Mouse (Mus musculus) hindbrain, embryonic 15.5 days (tissue): ENCODE measurements around the gene Gdf15. TPM values are rescaled to one million over a fixed set of nuclear protein-coding genes. Genes with fewer than 3 reads are reported as not detected.
A peak's percentile ranks its signal among the peaks of the same experiment; 100 is the strongest.

ENCODE experiments used
- ATAC-seq: fragments of 200-750 bp; cut with Nextera tagmentation; 2 replicates; pipeline ENCODE4 v1.8.0; 2017; ENCODE audit warnings: low read depth, moderate number of reproducible peaks, moderate TSS enrichment; ENCODE audit not compliant: low FRiP score
- H3K27ac ChIP-seq: fragments of 300-500 bp; sonication (generic); replicated peaks from 2 replicates; pipeline ENCODE4 v1.5.1; 2015; ENCODE audit warnings: mild to moderate bottlenecking, inconsistent platforms
- H3K27me3 ChIP-seq: fragments of 300-500 bp; sonication (generic); 2 replicates; pipeline ENCODE4 v1.6.1; 2015; ENCODE audit warnings: control low read depth, inconsistent platforms
- H3K36me3 ChIP-seq: fragments of 300-500 bp; sonication (generic); 2 replicates; pipeline ENCODE4 v1.6.1; 2015; ENCODE audit warnings: control low read depth, inconsistent platforms
- H3K4me1 ChIP-seq: fragments of 300-500 bp; sonication (generic); replicated peaks from 2 replicates; pipeline ENCODE4 v1.6.1; 2015; ENCODE audit warnings: control low read depth, inconsistent platforms
- H3K4me2 ChIP-seq: fragments of 300-500 bp; sonication (generic); 2 replicates; pipeline ENCODE4 v1.6.1; 2015; ENCODE audit warnings: moderate library complexity, mild to moderate bottlenecking, inconsistent platforms
- H3K4me3 ChIP-seq: fragments of 300-500 bp; sonication (generic); 2 replicates; pipeline ENCODE4 v1.5.1; 2015; ENCODE audit warnings: mild to moderate bottlenecking, inconsistent platforms
- H3K9ac ChIP-seq: fragments of 300-500 bp; sonication (generic); 2 replicates; pipeline ENCODE4 v1.6.1; 2015; ENCODE audit warnings: inconsistent platforms
- H3K9me3 ChIP-seq: fragments of 300-500 bp; sonication (generic); 2 replicates; pipeline ENCODE4 v1.6.1; 2016; ENCODE audit warnings: control low read depth, inconsistent platforms
- WGBS: fragments of 180-500 bp; shearing (Covaris S2); methylation state at CpG from one replicate; pipeline ENCODE4 v1.1.7; 2015; 5-methylcytosine and 5-hydroxymethylcytosine counted together
- polyA plus RNA-seq: library from polyadenylated mRNA; unstranded; fragments of >200 nt; fragmentation: Nextera tagmentation; extraction: Ambion mirVana; gene quantifications from 2 replicates; pipeline ENCODE4 v1.2.1, GENCODE M21; 2015

The Gdf15 gene
- polyA plus RNA-seq, 1 experiment from 2014 or later, result 0.25 TPM

DNA sequence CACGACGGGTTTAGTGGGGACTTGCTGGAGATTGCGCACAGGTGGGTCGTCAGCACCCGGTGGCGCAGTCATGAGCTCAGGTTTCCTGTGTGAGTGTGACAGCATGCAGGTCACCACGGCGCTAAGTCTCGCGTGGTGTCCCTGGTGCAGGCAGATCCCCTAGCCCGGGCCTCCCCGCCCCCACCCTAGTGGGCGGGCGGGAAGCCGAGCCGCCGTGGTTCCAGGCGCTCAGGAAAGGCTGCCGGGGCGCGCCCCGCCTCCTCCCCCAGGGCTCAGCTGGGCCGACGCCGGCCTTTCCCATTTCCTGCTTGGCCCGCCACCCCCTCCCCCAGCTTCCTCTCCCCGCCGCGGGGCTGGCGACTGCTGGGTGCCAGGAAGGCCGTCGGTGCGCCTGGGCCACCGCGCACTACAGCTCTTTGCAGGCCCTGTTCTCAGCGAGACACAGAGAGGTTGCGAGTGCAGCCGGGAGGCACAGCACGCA lies 22.8 kb downstream of the Gdf15 start:
- WGBS, result under 1% methylated on average over 33 of the region's 39 CpGs
- peak; percentile 47 for ATAC-seq
- peaks cover 64% of the 10 kb centered on the region for H3K4me1 ChIP-seq
- H3K36me3 ChIP-seq, result no peaks in the 10 kb centered on the region
- H3K9ac ChIP-seq, result peak overlapping the region; percentile 36
- peak overlapping the region; percentile 83 for H3K27ac ChIP-seq
- H3K9me3 ChIP-seq, result no peaks in the 10 kb centered on the region
- peak overlapping the region; percentile 37 for H3K4me3 ChIP-seq
- no peaks in the 10 kb centered on the region for H3K27me3 ChIP-seq
- H3K4me2 ChIP-seq, result peak overlapping the region; percentile 83

DNA sequence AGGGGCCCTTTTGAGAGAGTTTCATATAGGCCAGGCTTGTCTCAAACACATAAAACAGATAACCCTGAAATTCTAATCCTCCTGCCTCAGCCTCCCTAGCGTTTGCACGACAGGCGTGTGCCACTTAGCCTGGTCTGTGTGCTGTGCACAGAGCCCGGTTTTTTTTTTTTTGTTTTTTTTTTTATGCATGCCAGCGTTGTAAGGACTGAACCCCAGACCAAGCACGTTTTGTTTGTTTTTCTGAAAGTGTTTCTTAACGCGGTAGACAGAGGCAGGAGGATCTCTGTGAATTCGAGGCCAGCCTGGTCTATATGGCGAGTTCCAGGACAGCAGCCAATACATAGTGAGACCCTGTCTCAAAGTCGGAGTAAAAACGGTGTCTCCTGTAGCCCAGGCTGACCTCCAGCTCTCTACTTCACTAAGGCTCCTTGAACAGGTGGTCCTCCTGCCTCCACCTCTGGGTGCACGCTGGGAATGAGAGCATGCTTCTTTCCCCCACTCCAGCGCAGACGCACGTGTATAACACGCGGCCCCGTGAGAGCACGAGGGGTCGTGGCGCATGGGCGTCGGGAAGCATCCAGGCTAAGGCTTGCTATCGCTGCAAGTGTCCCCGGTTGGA lies 23.4 kb downstream of the Gdf15 start, which contains the start of gene Ssbp4:
Gene Ssbp4, minus strand, starts transcription at position 124 of the 619 bp plus-strand sequence.
- no peaks in the 10 kb centered on the region for H3K9me3 ChIP-seq
- H3K27me3 ChIP-seq, result no peaks in the 10 kb centered on the region
- WGBS, result 6% methylated on average over 26 of the region's 26 CpGs
- peak within 1 kb of the TSS; percentile 83 for H3K9ac ChIP-seq
- H3K4me1 ChIP-seq, result peaks cover 66% of the 10 kb centered on the region
- H3K27ac ChIP-seq, result peak within 1 kb of the TSS; percentile 83
- H3K36me3 ChIP-seq, result no peaks in the 10 kb centered on the region
- peak; percentile 9 for ATAC-seq
- peak within 1 kb of the TSS; percentile 84 for H3K4me3 ChIP-seq
- H3K4me2 ChIP-seq, result peak within 1 kb of the TSS; percentile 83

DNA sequence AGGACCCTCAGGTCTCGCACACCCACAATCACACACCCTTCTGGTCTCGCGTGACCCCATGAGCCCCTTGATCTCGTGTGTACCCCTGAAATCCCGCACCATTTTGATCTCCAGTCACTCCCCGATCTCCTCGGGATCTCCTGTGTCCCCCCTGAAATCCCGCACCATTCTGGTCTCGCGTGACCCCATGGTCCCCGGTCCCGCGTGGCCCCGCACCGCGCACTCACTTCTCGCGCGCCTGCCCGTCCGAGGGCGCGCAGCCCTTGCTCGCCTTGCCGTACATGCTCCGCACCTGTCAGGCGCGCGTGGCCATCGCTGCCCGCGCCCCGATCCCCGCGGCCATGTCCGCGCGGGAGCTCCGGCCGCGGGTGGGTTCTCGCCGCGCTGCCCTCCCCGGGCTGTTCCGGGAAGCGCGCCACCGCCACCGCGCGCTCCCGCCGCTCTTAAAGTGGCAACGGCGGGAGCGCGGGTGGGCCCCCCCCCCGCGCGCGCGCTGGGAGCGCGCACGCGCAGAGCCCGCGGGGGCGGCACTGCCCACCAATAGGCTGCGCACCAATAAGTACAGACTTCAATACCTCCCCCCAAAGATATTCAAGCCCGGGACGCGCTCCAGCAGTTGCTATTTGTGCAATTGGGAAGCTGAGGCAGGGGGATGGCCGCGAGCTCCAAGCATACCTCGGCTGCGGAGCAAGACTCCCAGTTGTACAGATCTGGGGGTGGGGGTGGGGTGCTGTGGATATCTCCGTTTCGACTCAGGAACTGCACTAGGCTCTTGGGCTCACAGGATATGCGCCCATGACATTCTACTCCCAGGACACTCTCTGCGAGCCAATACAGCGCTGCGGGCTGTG lies 24.1 kb downstream of the Gdf15 start:
- 1% methylated on average over 84 of the region's 84 CpGs for WGBS
- Histone ChIP-seq H3K4me1 (peaks cover 66% of the 10 kb centered on the region), H3K27ac (peak overlapping the region; percentile 83), H3K27me3 (no peaks in the 10 kb centered on the region), H3K4me2 (peak overlapping the region; percentile 83), H3K36me3 (no peaks in the 10 kb centered on the region), H3K9ac (peak overlapping the region; percentile 83), H3K9me3 (no peaks in the 10 kb centered on the region), H3K4me3 (peak overlapping the region; percentile 84)
- peak; percentile 15; the same call in 1 of the 2 replicates for ATAC-seq

DNA sequence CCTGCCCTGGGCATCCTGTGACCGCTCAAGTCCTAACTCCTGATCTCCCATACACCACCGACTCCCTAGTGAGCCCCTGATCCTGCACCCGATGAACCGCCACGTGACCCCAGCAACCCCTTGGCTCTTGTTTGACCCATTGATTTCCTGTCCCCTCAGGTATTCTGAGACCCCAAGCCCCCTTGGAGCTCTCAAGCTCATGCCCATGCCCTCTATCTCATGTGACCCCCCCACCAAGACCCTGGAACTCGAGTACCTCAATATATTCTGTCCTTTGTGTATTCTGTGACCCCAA lies 24.7 kb downstream of the Gdf15 start:
- Histone ChIP-seq H3K4me1 (peaks cover 67% of the 10 kb centered on the region), H3K27ac (0 out of 2 replicates have a peak overlapping the region, but pooled peaks have one; percentile 83), H3K4me3 (peak overlapping the region; percentile 84), H3K36me3 (0 out of 2 replicates have a peak, but pooled peaks cover 3% of the 10 kb centered on the region), H3K9ac (peak overlapping the region; percentile 83), H3K27me3 (no peaks in the 10 kb centered on the region), H3K9me3 (no peaks in the 10 kb centered on the region), H3K4me2 (peak overlapping the region; percentile 83)
- WGBS, result 34% methylated on average over 6 of the region's 6 CpGs
- ATAC-seq, result no peak

DNA sequence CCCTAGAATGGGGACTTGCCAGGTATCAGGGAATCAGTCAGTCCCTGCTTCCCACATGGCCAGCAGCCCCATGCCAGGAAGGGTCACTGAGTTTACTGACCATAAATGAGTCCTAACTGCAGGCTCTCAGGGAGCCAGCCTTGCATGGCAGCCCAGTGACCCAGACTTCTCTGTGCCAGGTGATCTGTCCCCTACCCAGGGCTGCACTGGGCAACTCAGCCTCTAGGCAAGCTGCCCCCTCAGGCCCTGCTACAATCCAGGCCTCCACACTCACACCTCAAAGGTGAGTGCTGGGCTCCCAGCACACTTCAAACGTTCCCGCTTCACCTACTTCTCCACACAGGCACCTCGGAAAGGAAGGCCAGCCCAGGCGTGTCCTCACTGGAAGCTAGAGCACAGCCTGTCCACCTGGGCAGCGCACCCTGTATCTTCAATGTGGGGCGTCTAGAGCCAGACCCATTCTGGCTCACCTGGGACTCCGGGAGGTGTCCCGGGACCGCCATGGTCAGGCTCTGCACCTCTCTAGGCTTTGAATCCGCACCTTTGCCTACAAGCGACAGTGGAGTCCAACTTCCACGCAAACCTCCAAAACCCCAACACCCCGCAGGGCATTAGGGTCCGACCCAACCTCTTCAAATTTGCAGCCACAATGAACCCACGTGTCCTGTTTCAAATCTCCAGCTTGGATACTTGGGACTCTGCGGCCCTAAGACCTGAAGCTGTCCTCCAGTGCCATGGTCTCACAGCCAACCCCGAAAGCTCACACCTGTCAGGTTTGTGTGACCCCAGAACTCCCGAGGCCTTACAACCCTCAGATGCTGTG lies 25.3 kb downstream of the Gdf15 start:
- H3K4me1 ChIP-seq, result peaks cover 73% of the 10 kb centered on the region
- 63% methylated on average over 18 of the region's 18 CpGs for WGBS

DNA sequence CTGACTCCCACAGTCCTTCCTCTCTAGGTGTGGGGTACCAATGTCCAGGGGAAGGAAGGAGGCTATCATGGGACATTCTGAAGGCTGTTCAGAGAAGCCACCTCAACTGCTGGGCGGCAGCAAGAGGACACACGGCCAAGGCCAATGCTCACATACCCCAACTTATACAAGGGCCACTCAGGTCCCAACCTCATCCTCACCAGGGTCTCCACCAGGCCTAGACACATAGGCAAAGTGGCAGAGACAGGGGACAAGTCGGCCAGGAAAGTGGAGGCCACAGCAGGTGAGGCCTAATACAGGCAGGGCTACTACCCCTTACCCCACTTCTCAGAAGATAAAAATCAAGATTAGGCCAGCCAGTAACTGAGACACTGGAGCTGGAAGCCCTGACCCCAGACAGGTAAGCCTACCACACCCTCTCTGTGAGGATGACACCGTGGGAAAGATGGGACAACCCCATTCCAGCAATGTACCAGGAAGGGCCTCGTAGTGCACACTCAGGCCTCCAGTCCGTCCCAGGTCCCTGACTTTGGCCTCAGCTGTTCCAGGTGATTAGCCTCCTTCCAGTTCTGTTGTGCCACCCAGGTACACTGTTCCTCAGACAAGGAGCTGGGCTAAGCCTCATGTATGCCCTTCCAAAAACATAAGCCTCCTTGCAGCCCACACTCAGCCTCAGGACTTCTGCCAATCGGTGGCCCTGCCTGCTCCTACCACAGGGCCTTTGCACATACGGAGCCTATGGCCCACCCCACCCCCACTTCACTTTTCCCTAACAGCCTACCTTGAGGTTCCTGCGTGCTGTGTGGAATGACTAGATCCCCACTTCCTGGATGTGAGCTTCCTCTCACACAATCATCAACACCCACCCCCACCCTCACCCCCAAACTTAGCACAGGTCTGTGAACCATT lies 26.1 kb downstream of the Gdf15 start:
- H3K9ac ChIP-seq, result 0 out of 2 replicates have a peak overlapping the region, but pooled peaks have one; percentile 21
- no peaks in the 10 kb centered on the region for H3K9me3 ChIP-seq
- no peak for ATAC-seq
- 0 out of 2 replicates have a peak, but pooled peaks cover 3% of the 10 kb centered on the region for H3K36me3 ChIP-seq
- H3K4me2 ChIP-seq, result peak overlapping the region; percentile 83; the same call in 1 of the 2 replicates
- no peaks in the 10 kb centered on the region for H3K27me3 ChIP-seq
- 88% methylated on average over 9 of the region's 9 CpGs for WGBS
- H3K4me1 ChIP-seq, result peaks cover 75% of the 10 kb centered on the region
- H3K27ac ChIP-seq, result no peak overlapping the region
- 0 out of 2 replicates have a peak overlapping the region, but pooled peaks have one; percentile 84 for H3K4me3 ChIP-seq

More for the DNA sequence above, 25.3 kb downstream of the Gdf15 start:
- Histone ChIP-seq H3K27ac (no peak overlapping the region), H3K27me3 (no peaks in the 10 kb centered on the region), H3K36me3 (0 out of 2 replicates have a peak, but pooled peaks cover 3% of the 10 kb centered on the region), H3K4me2 (peak overlapping the region; percentile 83), H3K9me3 (no peaks in the 10 kb centered on the region), H3K4me3 (peak overlapping the region; percentile 84), H3K9ac (peak overlapping the region; percentile 83)
- ATAC-seq, result no peak

DNA sequence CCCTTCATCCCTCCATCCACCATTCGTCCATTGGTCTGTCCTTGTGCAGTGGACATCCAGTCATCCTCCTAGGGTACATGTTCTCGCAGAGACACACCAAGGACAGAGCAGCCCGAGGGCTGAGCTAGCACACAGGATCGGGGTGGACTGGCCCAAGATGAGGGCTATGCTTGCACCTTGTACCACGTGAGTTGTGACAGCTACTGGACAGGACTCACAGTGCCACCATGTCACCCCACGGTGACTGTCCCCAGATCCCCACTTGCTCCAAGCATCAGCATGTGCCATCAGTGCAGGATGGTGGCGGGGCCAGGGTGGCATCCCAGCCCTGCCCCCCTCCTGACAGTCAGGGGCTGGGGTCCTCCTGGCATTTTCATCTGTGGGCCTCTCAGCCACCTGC lies 27.7 kb downstream of the Gdf15 start:
- H3K27ac ChIP-seq, result no peak overlapping the region
- no peak overlapping the region for H3K4me2 ChIP-seq
- H3K4me1 ChIP-seq, result peaks cover 77% of the 10 kb centered on the region
- no peaks in the 10 kb centered on the region for H3K9me3 ChIP-seq
- no peak overlapping the region for H3K4me3 ChIP-seq
- H3K9ac ChIP-seq, result no peak overlapping the region
- ATAC-seq, result no peak
- 0 out of 2 replicates have a peak, but pooled peaks cover 3% of the 10 kb centered on the region for H3K36me3 ChIP-seq
- H3K27me3 ChIP-seq, result no peaks in the 10 kb centered on the region
- WGBS, result 80% methylated on average over 7 of the region's 7 CpGs

DNA sequence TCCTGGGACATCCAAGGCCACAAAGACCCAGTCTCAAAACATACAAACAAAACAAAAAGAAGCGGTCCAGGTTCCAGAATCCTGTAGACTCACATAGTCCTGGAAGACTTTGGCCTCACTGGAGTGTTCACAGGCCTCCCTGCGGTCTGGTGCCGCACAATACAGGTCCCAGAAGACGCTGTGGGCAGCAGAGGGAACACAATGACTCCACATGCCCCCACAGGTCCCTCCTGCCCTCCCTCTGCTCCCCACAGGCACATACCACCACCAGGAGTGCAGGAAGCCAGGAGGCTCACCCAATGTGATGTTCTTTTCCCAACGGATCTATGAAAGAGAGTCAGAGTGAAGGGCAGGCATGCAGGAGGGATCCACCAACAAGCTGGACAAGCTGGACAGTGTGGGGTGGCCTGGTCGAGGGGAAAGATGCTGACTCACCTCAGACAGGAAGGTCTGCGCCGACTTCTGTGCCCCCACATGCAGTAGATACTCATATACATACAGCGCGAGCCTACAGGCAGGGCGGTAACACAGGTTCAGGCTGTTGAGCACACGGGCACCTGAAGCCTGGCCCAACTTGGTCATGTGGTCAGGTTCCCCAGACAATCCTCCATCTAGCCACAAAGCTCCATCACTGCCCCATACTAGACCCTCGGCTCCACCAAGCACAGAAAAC lies 30.0 kb downstream of the Gdf15 start:
- no peak overlapping the region for H3K4me3 ChIP-seq
- 0 out of 2 replicates have a peak, but pooled peaks cover 6% of the 10 kb centered on the region for H3K36me3 ChIP-seq
- no peak for ATAC-seq
- no peak overlapping the region for H3K4me2 ChIP-seq
- H3K9me3 ChIP-seq, result no peaks in the 10 kb centered on the region
- H3K4me1 ChIP-seq, result peaks cover 80% of the 10 kb centered on the region
- H3K27ac ChIP-seq, result no peak overlapping the region
- 95% methylated on average over 13 of the region's 13 CpGs for WGBS
- no peak overlapping the region for H3K9ac ChIP-seq
- H3K27me3 ChIP-seq, result no peaks in the 10 kb centered on the region

DNA sequence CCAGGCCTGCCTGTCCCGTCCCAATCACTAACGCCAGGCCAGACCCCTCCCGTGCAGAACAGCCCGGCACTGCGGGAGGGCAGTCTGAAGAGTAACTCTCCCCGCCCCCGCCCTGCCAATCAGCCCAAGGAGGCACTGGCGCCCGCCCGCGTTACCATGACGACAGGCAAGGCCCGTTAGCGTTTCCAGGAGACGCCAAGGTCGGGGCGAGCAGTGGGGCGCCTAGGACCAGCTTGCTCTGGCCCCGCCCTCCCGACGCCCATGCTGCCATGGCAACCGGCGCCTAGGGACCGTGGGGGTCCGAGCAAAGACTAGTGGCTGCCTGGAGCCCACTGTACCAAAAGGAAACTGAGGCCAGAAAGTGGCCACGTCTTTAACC lies 31.0 kb downstream of the Gdf15 start:
- peak; percentile 25; the same call in 1 of the 2 replicates for ATAC-seq
- WGBS, result 0% methylated on average over 24 of the region's 26 CpGs

More for the DNA sequence above, 31.0 kb downstream of the Gdf15 start:
- H3K9ac ChIP-seq, result peak overlapping the region; percentile 17; the same call in 1 of the 2 replicates
- peak overlapping the region; percentile 2; the same call in 1 of the 2 replicates for H3K4me3 ChIP-seq
- H3K36me3 ChIP-seq, result 0 out of 2 replicates have a peak, but pooled peaks cover 9% of the 10 kb centered on the region
- H3K9me3 ChIP-seq, result no peaks in the 10 kb centered on the region
- H3K27ac ChIP-seq, result peak overlapping the region; percentile 78
- peaks cover 77% of the 10 kb centered on the region for H3K4me1 ChIP-seq
- H3K4me2 ChIP-seq, result peak overlapping the region; percentile 52
- no peaks in the 10 kb centered on the region for H3K27me3 ChIP-seq
